Mouse (Mus musculus) cerebellum, postnatal 36 days (tissue): Measurements from ENCODE around the gene Olfr45.
"Not testable (repeated sequence)": the region's sequence is repeated elsewhere in the genome, so short reads cannot be mapped to it uniquely, and the experiment has no call there.

ENCODE experiments used
- DNase-seq, 2 experiments: peaks; one replicate each; pipeline ENCODE4 v3.0.0; 2021 to 2022; ENCODE audit warnings: mixed read lengths in 2 of 2

The Olfr45 gene

GRCm38 (mm10) chr7:140681651-140682050, at the start of gene Olfr45:
Gene Olfr45 (plus strand): TSS chr7:140681951.
- DNase-seq = no peak

GRCm38 (mm10) chr7:140646152-140646551, 35.6 kb upstream of the Olfr45 start, which contains the start of gene Olfr53:
Gene Olfr53 (plus strand): TSS chr7:140646452.
- no peak for DNase-seq

GRCm38 (mm10) chr7:140659630-140660029, 22.1 kb upstream of the Olfr45 start, which contains the start of gene Olfr539:
Gene Olfr539 (plus strand): TSS chr7:140659930.
- DNase-seq = no peak

- DNase-seq = not testable (repeated sequence)
Observed at GRCm38 (mm10) chr7:140670693-140671092, 11.1 kb upstream of the Olfr45 start.

GRCm38 (mm10) chr7:140675863-140676262, 5.9 kb upstream of the Olfr45 start:
- no peak for DNase-seq

GRCm38 (mm10) chr7:140679591-140679990, 2.2 kb upstream of the Olfr45 start:
- DNase-seq = not testable (repeated sequence)

- DNase-seq = no peak
Observed at GRCm38 (mm10) chr7:140696967-140697366, 15.2 kb downstream of the Olfr45 start, which contains the start of gene Olfr541. Gene Olfr541 (plus strand): TSS chr7:140697267.

GRCm38 (mm10) chr7:140706348-140706747, 24.6 kb downstream of the Olfr45 start:
- no peak for DNase-seq

GRCm38 (mm10) chr7:140707536-140708284, 26.0 kb downstream of the Olfr45 start:
- no peak for DNase-seq

GRCm38 (mm10) chr7:140717155-140718055, 35.7 kb downstream of the Olfr45 start:
- no peak for DNase-seq

- no peak for DNase-seq
Observed at GRCm38 (mm10) chr7:140721095-140721494, 39.3 kb downstream of the Olfr45 start.

- DNase-seq = no peak
Observed at GRCm38 (mm10) chr7:140725558-140725957, 43.8 kb downstream of the Olfr45 start.

GRCm38 (mm10) chr7:140733162-140733561, 51.4 kb downstream of the Olfr45 start:
- DNase-seq = no peak
